Mouse (Mus musculus): ENCODE data around the gene Mid1.
A peak's percentile ranks its signal among the peaks of the same experiment; 100 is the strongest.

Gene Mid1

GRCm38 (mm10) chrX:169811783-169812182 lies 126.8 kb downstream of the Mid1 start:
- no peak for DNase-seq (ENCODE audit: low spot score in 2 of 2)

- DNase-seq (ENCODE audit: low spot score in 2 of 2) = no peak
Measured at GRCm38 (mm10) chrX:169813673-169814072, 128.7 kb downstream of the Mid1 start.

GRCm38 (mm10) chrX:169826947-169827346 lies 141.9 kb downstream of the Mid1 start:
- peak; percentile 46 to 57 for DNase-seq (ENCODE audit: low spot score in 2 of 2)

- DNase-seq (ENCODE audit: low spot score in 2 of 2) = no peak
Measured at GRCm38 (mm10) chrX:169827720-169828119, 142.7 kb downstream of the Mid1 start.

- no peak for DNase-seq (ENCODE audit: low spot score in 2 of 2)
Measured at GRCm38 (mm10) chrX:169828136-169828535, 143.1 kb downstream of the Mid1 start.

GRCm38 (mm10) chrX:169830052-169830451 lies 145.1 kb downstream of the Mid1 start:
- DNase-seq (ENCODE audit: low spot score in 2 of 2) = no peak

GRCm38 (mm10) chrX:169837947-169838649 lies 153.1 kb downstream of the Mid1 start:
- peak; percentile 61 to 73 for DNase-seq (ENCODE audit: low spot score in 2 of 2)

- DNase-seq (ENCODE audit: low spot score in 2 of 2) = no peak
Measured at GRCm38 (mm10) chrX:169838650-169838971, 153.6 kb downstream of the Mid1 start.

- no peak for DNase-seq (ENCODE audit: low spot score in 2 of 2)
Measured at GRCm38 (mm10) chrX:169843267-169843666, 158.3 kb downstream of the Mid1 start.

- no peak for DNase-seq (ENCODE audit: low spot score in 2 of 2)
Measured at GRCm38 (mm10) chrX:169844150-169844772, 159.3 kb downstream of the Mid1 start.

- DNase-seq (ENCODE audit: low spot score in 2 of 2) = no peak
Measured at GRCm38 (mm10) chrX:169846187-169846586, 161.2 kb downstream of the Mid1 start.

- no peak for DNase-seq (ENCODE audit: low spot score in 2 of 2)
Measured at GRCm38 (mm10) chrX:169861194-169861720, 176.3 kb downstream of the Mid1 start.

GRCm38 (mm10) chrX:169862440-169862839 lies 177.4 kb downstream of the Mid1 start:
- DNase-seq (ENCODE audit: low spot score in 2 of 2) = no peak

- no peak for DNase-seq (ENCODE audit: low spot score in 2 of 2)
Measured at GRCm38 (mm10) chrX:169862848-169863247, 177.8 kb downstream of the Mid1 start.

- no peak for DNase-seq (ENCODE audit: low spot score in 2 of 2)
Measured at GRCm38 (mm10) chrX:169863841-169864240, 178.8 kb downstream of the Mid1 start.

GRCm38 (mm10) chrX:169868223-169868622 lies 183.2 kb downstream of the Mid1 start:
- no peak for DNase-seq (ENCODE audit: low spot score in 2 of 2)

GRCm38 (mm10) chrX:169874475-169874874 lies 189.5 kb downstream of the Mid1 start:
- no peak for DNase-seq (ENCODE audit: low spot score in 2 of 2)

- peak; percentile 64 to 80 for DNase-seq (ENCODE audit: low spot score in 2 of 2)
Measured at GRCm38 (mm10) chrX:169879481-169880362, 194.7 kb downstream of the Mid1 start.

- DNase-seq (ENCODE audit: low spot score in 2 of 2) = peak in 1 of 2 experiments; percentile 21
Measured at GRCm38 (mm10) chrX:169880363-169880711, 195.3 kb downstream of the Mid1 start.

- DNase-seq (ENCODE audit: low spot score in 2 of 2) = peak in 1 of 2 experiments; percentile 20
Measured at GRCm38 (mm10) chrX:169880826-169881225, 195.8 kb downstream of the Mid1 start.

GRCm38 (mm10) chrX:169881253-169882219 lies 196.5 kb downstream of the Mid1 start:
- peak in 1 of 2 experiments; percentile 21 for DNase-seq (ENCODE audit: low spot score in 2 of 2)

Measured in right cerebral cortex, postnatal 10 days (tissue).